Mouse (Mus musculus) CD8-positive naive resting alpha-beta T cell, adult 57 days (primary cell): Measurements from ENCODE around the gene Nck1. TPM values are rescaled to one million over a fixed set of nuclear protein-coding genes. Genes with fewer than 3 reads are reported as not detected.

Source experiments
- total RNA-seq: library from RNA; stranded (reverse); gene quantifications from one replicate; pipeline ENCODE4 v1.2.4, GENCODE M21; 2023

Gene Nck1
- total RNA-seq = 51.2 TPM

GRCm38 (mm10) chr9:100545715-100546593 is at the start of gene Nck1:
TSS of gene Nck1 (minus strand) at chr9:100546134.

GRCm38 (mm10) chr9:100570626-100571233 is 24.8 kb upstream of the Nck1 start, which contains the start of gene Slc35g2:
TSS of gene Slc35g2 (minus strand) at chr9:100571090.

GRCm38 (mm10) chr9:100486431-100486830 is 59.5 kb downstream of the Nck1 start, which contains the start of gene Il20rb:
TSS of gene Il20rb (minus strand) at chr9:100486788.

Other genes starting within 250 kb of the Nck1 start
- gene Il20rb, start 59.3 kb downstream of the Nck1 start, total RNA-seq = 6.3 TPM
- not detected for gene Slc35g2, start 25.0 kb upstream of the Nck1 start, total RNA-seq
- 79.5 TPM for gene Stag1, start 51.7 kb upstream of the Nck1 start, total RNA-seq